Mouse (Mus musculus) adrenal gland, adult 8-10 months (tissue): ENCODE measurements around the gene Apobec3. TPM values are rescaled to one million over a fixed set of nuclear protein-coding genes. Genes with fewer than 3 reads are reported as not detected.

Experiments
- DNase-seq: peaks from one replicate; pipeline ENCODE4 v3.0.0; 2022
- total RNA-seq, 4 experiments: library from RNA; stranded (reverse); gene quantifications; 2 replicates each; pipeline ENCODE4 v1.2.4; 2022

The Apobec3 gene
- total RNA-seq: 10 to 100 TPM; 16.1 to 29.3 (median 22.9) TPM

GRCm38 (mm10) chr15:79891436-79892212 lies at the start of gene Apobec3:
TSS of gene Apobec3 (plus strand) at chr15:79891659.
- no peak for DNase-seq

DNA sequence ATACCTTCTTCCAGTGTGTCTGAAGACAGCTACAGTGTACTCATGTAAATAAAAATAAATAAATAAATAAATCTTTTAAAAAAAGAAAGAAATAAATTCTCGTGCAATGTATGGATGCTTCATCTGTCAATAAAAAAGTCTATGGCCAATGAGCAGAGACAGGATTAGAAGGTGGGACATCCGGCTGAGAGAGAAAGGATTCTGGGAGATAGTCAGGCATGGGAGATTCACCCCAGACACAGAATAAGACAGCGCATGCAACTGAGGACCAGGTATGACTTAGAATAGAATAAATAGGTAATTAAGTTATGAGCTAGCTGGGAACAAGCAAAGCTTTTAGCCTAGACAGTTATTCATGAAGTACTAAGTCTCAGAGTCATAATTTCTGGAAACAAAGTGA lies 48.5 kb upstream of the Apobec3 start:
- DNase-seq: no peak

- DNase-seq: no peak
These were observed 45.5 kb upstream of the Apobec3 start for GRCm38 (mm10) chr15:79845986-79846385.

GRCm38 (mm10) chr15:79847100-79847499 lies 44.4 kb upstream of the Apobec3 start:
- no peak for DNase-seq

DNA sequence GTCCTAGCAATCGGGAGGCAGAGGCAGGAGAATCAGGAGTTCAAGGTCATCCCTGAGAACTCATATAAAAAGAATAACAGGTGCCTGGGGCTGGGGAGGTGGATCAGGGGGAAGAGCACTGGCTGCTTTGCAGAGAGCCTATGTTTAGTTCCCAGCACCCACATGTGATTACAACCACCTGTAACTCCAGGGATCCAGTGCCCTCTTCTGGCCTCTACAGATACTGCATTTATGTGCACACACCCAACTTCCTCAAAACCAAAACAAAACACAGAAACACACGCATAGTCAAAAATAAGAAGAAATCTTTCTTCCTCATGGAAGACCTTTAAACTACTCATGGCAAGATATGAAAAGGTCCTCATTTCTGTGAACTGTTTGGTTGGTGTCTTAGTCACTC lies 41.3 kb upstream of the Apobec3 start:
- DNase-seq: no peak

- no peak for DNase-seq
These were observed 32.5 kb upstream of the Apobec3 start for GRCm38 (mm10) chr15:79858979-79859378.

GRCm38 (mm10) chr15:79859821-79860220 lies 31.6 kb upstream of the Apobec3 start:
- DNase-seq: no peak

DNA sequence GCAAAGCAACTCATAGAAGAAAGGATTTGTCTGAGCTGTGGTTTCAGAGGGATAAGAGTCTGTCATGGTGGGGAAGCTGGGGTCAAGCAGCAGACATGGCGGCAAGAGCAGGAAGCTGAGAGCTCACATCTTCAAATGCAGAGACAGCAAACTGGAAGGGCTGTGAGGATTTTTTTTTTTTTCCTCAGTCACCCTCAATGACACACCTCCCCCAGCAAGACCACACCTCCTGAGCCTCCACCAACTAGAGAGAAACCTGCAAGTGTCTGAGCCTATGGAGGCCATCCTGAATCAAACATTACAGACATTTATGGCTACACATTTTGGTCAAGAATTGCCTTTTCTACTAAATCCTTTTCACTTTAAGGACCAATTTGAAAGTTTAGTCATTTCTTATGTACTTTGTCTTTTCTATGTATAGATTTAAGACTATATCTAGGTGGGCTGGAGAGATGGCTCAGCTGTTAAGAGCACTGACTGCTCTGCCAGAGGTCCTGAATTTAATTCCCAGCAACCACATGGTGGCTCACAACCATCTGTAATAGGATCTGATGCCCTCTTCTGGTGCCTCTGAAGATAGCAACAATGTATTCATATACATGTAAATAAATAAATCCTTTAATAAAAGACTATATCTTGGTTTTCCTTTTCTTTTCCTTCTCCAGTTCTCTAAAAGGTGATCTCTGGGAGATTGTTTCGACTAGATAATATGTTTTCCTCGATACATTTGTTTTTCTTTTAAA lies 24.0 kb upstream of the Apobec3 start:
- DNase-seq: no peak

DNA sequence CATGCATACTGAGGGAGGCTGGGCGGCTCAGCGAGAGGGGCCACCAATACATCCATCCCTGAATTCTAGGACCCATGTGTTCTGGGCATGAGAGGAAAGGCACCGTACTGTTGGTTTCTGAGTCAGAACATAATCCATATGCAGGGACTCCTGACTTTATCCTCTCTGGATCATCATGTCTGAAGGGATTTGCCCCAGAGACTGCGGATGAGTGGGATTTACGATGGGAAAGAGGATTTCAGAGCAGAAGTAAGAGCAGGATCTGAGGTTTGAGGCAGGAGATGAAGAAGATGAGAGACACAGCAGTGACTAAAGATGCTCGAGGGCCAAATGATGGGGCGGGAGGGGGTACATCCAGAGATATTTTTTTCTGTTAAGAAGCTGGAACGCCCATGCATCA lies 17.9 kb upstream of the Apobec3 start:
- DNase-seq: no peak

GRCm38 (mm10) chr15:79873995-79874394 lies 17.5 kb upstream of the Apobec3 start:
- DNase-seq: no peak

- peak; percentile 54 for DNase-seq
These were observed 16.0 kb upstream of the Apobec3 start for GRCm38 (mm10) chr15:79875261-79875995.

DNA sequence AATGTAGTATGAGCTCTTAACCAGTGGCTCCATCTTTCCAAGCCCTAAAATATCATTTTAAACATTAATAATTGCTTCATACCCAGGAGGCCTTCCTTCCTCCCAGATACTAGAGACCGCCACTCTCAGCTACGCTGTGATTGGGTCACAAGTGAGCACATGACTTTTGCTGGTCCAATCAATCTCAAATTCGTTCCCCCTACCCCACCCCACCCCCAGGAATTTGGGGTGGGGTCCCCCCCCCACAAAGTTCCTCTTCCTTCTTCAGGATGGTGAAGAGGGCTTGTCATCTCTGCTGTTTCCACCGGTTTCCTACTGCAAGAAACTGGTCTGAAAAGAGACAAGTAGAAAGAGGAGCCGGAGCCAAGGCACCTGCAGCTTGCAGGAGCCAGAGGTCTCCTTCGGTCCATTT lies 12.7 kb upstream of the Apobec3 start:
- DNase-seq: no peak

DNA sequence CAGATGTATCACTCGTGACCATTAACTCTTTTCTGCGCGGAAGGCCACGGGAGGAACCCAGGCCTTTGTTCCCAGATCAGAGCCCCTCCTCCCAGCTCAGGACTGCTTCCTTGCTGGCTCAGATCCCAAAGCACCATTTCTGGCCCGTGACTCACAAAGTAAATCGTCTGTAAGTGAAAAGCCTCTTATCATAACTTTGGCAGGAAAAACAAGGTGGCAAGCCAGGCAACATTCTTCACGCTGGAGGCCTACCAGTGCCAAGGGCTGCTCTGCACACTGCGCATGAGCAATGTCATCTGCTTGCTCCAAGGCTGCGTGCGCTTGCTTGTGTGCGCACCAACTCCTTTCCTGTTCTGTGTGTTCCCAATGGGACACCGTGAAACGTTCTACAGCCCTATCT lies 12.1 kb upstream of the Apobec3 start:
- peak; percentile 92 for DNase-seq

- no peak for DNase-seq
These were observed 11.0 kb upstream of the Apobec3 start for GRCm38 (mm10) chr15:79880477-79880876.

GRCm38 (mm10) chr15:79882623-79883267 lies 8.7 kb upstream of the Apobec3 start:
- no peak for DNase-seq

- DNase-seq: peak; percentile 84
These were observed 8.1 kb upstream of the Apobec3 start for GRCm38 (mm10) chr15:79883352-79883822.

GRCm38 (mm10) chr15:79884820-79885219 lies 6.6 kb upstream of the Apobec3 start:
- no peak for DNase-seq

- peak; percentile 59 for DNase-seq
These were observed 718 bp downstream of the Apobec3 start for GRCm38 (mm10) chr15:79892213-79892541.

DNA sequence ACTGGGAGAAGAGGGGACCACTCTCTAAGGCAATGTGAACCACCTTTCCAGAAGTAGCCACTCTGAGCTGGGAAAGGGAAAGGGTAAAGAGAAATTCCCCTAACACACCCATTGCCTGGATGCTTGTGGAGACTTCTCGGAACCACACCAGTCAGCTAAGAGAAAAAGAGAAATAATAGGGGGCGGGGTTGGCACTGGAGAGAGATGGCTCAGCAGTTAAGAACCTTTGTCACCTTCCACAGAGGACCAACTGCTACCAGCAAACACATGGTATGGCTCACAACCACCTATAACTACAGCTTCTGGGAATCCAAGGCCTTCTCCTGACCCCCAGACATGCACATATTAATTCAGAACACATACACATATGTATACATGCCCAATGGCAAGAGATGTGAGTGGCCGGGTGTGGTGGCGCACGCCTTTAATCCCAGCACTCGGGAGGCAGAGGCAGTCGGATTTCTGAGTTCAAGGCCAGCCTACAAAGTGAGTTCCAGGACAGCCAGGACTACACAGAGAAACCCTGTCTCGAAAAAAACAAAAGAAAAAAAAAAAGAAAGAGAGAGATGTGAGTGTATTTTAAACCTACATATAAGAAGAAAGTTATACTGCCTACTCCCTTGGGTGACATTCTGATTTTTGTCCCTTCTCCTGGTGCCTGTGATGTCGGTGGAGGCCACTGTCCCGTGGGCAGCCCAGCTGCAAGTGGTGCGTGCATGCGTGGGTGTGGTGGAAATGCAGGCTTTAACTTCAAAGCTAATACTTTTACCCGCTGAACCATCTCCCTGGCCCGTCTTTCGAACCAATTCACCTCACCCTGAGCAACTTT lies 1.8 kb downstream of the Apobec3 start:
- DNase-seq: no peak

- no peak for DNase-seq
These were observed 2.3 kb downstream of the Apobec3 start for GRCm38 (mm10) chr15:79893824-79894123.

- no peak for DNase-seq
These were observed 2.9 kb downstream of the Apobec3 start for GRCm38 (mm10) chr15:79894343-79894742.
